Mouse (Mus musculus): ENCODE results near the gene Ncr1. TPM values are rescaled to one million over a fixed set of nuclear protein-coding genes. Genes with fewer than 3 reads are reported as not detected.

The Ncr1 gene
- 0.69 TPM for polyA plus RNA-seq (2014; fragmentation: Illumina TruSeq; extraction: RNeasy Lipid Tissue Mini Kit (QIAGEN cat#74804); ENCODE audit: low read depth, low replicate concordance)

DNA sequence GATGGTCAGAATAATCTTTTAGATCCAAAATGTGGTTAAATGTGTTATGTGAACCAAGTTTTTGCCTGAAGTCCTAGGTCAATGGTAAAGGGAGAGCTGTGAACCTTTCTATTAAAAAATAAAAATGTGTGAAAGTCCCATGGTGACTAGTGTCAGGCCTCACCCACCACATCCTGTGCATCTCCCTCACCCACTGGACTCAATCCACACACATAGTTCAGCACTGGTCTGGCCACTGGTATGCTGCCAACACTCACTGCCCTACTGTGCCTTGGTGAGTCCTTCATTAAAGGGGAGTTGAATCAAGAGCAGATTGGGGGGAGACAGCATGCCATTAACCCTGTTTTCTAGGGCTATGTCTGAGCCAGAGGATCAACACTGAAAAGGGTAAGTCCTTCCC, at the start of gene Ncr1:
Gene Ncr1 (plus strand): TSS at position 216 of the 400 bp plus-strand sequence.

Other genes starting within 250 kb of the Ncr1 start
- gene Ttyh1, start 218.3 kb upstream of the Ncr1 start, polyA plus RNA-seq (2014; fragmentation: Illumina TruSeq; extraction: RNeasy Lipid Tissue Mini Kit (QIAGEN cat#74804); ENCODE audit: low read depth, low replicate concordance) = 5.6 TPM
- 48.4 TPM for gene Leng8, start 200.7 kb upstream of the Ncr1 start, polyA plus RNA-seq (2014; fragmentation: Illumina TruSeq; extraction: RNeasy Lipid Tissue Mini Kit (QIAGEN cat#74804); ENCODE audit: low read depth, low replicate concordance)
- gene Leng9, start 187.3 kb upstream of the Ncr1 start, polyA plus RNA-seq (2014; fragmentation: Illumina TruSeq; extraction: RNeasy Lipid Tissue Mini Kit (QIAGEN cat#74804); ENCODE audit: low read depth, low replicate concordance) = 4.1 TPM
- gene Cdc42ep5, start 172.9 kb upstream of the Ncr1 start, polyA plus RNA-seq (2014; fragmentation: Illumina TruSeq; extraction: RNeasy Lipid Tissue Mini Kit (QIAGEN cat#74804); ENCODE audit: low read depth, low replicate concordance) = 4.9 TPM
- gene Lilra5, start 100.0 kb upstream of the Ncr1 start, polyA plus RNA-seq (2014; fragmentation: Illumina TruSeq; extraction: RNeasy Lipid Tissue Mini Kit (QIAGEN cat#74804); ENCODE audit: low read depth, low replicate concordance) = 2.7 TPM
- 2.2 TPM for gene Gp6, start 60.0 kb downstream of the Ncr1 start, polyA plus RNA-seq (2014; fragmentation: Illumina TruSeq; extraction: RNeasy Lipid Tissue Mini Kit (QIAGEN cat#74804); ENCODE audit: low read depth, low replicate concordance)
- 10.5 TPM for gene Rdh13, start 107.9 kb downstream of the Ncr1 start, polyA plus RNA-seq (2014; fragmentation: Illumina TruSeq; extraction: RNeasy Lipid Tissue Mini Kit (QIAGEN cat#74804); ENCODE audit: low read depth, low replicate concordance)
- 2.2 TPM for gene Eps8l1, start 123.0 kb downstream of the Ncr1 start, polyA plus RNA-seq (2014; fragmentation: Illumina TruSeq; extraction: RNeasy Lipid Tissue Mini Kit (QIAGEN cat#74804); ENCODE audit: low read depth, low replicate concordance)
- gene Ppp1r12c, start 164.0 kb downstream of the Ncr1 start, polyA plus RNA-seq (2014; fragmentation: Illumina TruSeq; extraction: RNeasy Lipid Tissue Mini Kit (QIAGEN cat#74804); ENCODE audit: low read depth, low replicate concordance) = 12.5 TPM
- gene Tnnt1, start 178.7 kb downstream of the Ncr1 start, polyA plus RNA-seq (2014; fragmentation: Illumina TruSeq; extraction: RNeasy Lipid Tissue Mini Kit (QIAGEN cat#74804); ENCODE audit: low read depth, low replicate concordance) = not detected
- not detected for gene Tnni3, start 186.5 kb downstream of the Ncr1 start, polyA plus RNA-seq (2014; fragmentation: Illumina TruSeq; extraction: RNeasy Lipid Tissue Mini Kit (QIAGEN cat#74804); ENCODE audit: low read depth, low replicate concordance)
- not detected for gene Dnaaf3, start 194.7 kb downstream of the Ncr1 start, polyA plus RNA-seq (2014; fragmentation: Illumina TruSeq; extraction: RNeasy Lipid Tissue Mini Kit (QIAGEN cat#74804); ENCODE audit: low read depth, low replicate concordance)
- 1.2 TPM for gene Syt5, start 209.8 kb downstream of the Ncr1 start, polyA plus RNA-seq (2014; fragmentation: Illumina TruSeq; extraction: RNeasy Lipid Tissue Mini Kit (QIAGEN cat#74804); ENCODE audit: low read depth, low replicate concordance)

All from sigmoid colon, adult 10 weeks (tissue).